Mouse (Mus musculus) layer of hippocampus, adult 11-12 months (tissue): ENCODE measurements at regions not wholly inside any gene's neighbourhood (a gene's known extent, or its start where the extent isn't known, plus 50 kb on each side); places are given as distances from the start of the nearest gene placed in this dataset.

ENCODE experiments used
- DNase-seq: peaks from one replicate; pipeline ENCODE4 v3.0.0; 2022; ENCODE audit warnings: low spot score

GRCm38 (mm10) chr10:45009676-45010075 is 57.3 kb upstream of the Prep start:
- DNase-seq, result peak; percentile 51

DNA sequence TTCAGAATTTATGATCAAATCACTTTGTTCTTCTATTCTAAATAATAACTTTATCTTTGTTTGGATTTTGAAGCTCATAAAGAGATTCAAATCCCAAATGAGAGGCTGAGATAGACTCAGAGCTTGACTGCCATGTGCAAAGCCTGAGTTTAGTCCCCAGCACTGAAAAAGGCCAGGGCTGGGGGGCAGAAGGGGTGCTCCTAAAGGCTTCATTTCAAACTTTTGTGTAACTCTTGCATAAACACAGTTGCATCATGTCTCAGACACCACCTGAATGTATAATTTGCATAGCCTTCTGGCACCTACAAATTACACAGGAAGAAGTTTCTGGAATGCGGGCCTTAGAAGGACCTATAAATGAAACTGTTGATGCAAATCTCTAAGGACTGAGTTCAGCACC is 57.8 kb upstream of the Prep start:
- no peak for DNase-seq

DNA sequence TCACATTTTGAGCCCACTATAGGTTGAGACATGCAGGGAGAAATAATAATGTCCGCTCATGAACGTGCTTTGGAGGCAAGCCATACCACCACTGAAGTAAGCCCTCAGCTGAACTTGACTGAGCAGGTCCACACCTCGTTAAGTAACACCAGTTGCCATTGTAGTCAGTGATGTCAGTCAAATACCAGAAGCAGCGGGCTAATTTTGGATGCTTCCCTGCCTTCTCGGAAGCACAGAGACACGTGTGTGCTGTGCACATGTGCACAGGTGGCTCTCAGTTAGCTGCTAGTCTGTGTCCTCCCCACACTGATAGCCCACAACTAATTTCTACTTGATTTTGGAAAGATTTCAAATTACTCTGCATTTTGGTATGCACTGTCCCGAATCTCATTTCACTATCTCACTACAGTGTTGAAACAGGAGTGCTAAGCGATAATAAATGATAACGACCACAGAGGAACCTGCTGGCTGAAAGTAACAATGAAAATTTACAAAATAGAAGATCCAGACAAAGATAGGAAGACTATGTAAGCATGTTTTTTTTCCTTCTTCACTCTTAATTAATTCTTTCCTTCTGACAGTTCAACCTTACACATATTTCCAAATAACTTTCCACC is 62.9 kb upstream of the Prep start:
- DNase-seq, result no peak

- DNase-seq, result no peak
Measured at GRCm38 (mm10) chr10:45003344-45003681, 63.7 kb upstream of the Prep start.

DNA sequence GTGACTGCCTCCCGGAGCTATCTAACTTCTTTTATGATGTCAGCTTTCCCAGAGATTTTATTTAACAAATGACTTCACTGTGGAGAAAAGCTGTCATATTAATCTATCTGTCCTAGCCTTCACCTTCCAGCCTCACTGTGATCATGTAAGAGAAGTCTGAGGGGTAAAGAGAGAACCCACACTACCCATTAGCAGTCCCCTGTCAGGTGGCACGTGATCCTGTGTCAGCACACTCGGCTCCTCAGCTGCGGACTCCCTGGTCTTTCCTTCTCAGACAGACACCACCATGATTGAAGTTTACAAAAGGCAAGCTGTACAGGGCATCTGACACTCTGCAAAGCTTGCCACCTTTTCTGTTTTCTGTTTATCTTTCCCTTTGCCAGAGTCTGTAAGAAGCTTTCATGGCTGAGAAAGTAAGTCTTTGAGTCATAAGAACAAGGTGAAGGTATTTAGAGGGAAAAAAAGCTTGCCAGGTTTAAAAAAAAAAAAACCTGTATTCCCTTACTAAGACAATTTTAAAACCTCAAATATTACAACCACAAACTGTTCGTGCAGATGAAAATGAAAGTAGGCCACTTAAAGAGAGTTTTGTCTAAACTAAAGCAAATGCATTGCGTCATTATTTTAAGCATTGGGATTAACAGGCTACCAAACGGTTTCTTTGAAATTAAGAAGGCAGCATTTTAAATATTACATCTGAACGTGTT is 64.2 kb upstream of the Prep start:
- DNase-seq, result no peak

GRCm38 (mm10) chr10:45000873-45001859 is 65.8 kb upstream of the Prep start:
- DNase-seq, result peak; percentile 66

DNA sequence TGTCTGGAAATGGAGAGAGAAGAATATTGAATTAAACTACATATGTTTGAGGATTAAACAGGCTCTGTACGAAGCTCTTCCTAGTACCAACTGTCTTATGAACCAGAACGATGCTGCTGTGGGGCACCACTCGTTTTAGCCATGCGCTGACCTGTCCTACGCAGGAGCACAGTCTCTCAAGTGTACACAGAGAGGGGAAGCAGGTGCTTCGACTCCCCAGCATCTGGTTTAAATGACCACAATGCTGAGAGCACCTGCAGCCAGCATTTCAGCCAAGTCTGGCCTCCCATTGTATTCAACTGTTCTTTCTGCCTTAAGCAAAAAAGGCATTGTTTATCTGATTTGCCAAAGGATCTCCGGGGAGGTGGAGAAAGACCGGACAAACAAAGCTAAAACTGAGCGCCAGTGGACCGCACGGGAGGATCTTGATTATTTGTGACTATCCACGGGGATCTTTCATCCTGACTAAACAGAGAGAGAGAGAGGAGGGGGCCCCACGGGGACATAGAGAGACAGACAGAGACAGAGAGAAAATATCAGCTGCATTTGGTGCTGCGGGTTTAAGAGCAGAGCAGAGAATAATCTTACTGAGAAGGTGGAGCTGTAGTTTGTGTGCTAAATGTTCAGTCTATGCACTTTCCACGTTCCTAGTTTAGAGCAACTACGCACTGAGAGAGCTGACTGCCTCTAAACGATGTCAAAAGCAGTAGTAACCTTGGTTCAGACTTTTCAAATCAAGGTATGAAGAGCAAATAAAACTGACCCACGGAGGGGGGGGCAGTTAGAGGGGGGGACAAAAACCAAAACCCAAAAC is 66.8 kb upstream of the Prep start:
- no peak for DNase-seq

DNA sequence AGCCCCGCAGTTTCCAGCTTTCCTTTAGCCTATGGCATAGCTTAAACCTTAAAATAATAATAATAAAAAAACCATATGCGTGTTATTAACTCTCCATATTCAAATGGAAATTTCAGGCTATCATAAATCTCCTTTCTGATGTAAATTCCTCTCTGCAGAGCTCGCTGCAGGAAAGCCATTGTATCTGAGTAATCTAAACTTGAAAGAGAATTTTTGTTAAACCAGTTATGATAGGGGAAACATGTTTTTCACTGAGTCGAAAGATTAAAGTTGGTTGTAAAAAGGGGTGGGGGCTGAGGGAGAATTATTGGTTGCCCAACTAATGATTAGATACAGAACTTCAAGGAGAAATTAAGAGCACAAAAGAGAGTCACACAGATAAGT is 69.1 kb upstream of the Prep start:
- DNase-seq, result no peak

GRCm38 (mm10) chr10:44997184-44997905 is 69.7 kb upstream of the Prep start:
- no peak for DNase-seq

GRCm38 (mm10) chr10:44995756-44996155 is 71.2 kb upstream of the Prep start:
- no peak for DNase-seq

DNA sequence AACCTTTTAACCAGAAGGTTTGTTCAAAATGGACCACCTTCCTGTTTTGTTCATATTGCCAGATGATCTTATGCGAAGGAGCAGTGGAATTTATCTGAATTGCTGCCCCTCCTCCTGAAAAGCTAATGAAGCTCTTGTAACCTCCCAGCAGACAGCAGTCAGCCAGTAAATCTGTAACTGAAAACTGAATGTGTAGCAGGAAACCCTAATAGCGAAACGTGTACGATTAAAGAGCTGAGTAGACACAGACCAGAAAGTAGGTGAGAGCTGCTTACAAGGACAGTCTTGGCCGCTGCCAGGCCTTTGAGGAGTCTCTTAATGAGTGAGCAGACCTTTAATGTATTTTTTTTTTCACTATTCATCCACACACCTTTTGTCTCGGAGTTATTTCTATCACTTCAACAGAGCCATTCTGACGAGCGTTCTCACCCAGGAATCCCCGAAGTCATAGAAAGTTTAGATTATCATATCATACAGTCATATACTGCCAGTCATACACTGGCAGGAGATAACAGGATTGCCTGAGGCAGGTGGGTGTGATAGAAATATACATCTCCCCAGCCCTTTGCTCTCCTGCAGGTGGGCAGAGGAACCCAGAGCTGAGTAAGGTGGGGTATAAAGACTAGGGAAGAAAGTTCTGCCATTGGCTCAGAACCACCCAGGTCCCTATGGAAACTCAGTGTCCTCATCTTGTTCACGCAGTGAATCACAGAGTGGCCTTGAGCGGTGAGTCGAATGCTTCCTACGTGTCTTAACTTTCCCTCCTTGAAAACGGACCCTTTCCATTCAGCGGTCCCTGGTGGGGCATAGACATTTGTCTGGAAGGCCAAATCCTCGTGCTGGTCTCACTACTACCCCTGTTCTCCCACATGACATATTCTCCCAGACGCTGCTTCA is 72.4 kb upstream of the Prep start:
- no peak for DNase-seq

DNA sequence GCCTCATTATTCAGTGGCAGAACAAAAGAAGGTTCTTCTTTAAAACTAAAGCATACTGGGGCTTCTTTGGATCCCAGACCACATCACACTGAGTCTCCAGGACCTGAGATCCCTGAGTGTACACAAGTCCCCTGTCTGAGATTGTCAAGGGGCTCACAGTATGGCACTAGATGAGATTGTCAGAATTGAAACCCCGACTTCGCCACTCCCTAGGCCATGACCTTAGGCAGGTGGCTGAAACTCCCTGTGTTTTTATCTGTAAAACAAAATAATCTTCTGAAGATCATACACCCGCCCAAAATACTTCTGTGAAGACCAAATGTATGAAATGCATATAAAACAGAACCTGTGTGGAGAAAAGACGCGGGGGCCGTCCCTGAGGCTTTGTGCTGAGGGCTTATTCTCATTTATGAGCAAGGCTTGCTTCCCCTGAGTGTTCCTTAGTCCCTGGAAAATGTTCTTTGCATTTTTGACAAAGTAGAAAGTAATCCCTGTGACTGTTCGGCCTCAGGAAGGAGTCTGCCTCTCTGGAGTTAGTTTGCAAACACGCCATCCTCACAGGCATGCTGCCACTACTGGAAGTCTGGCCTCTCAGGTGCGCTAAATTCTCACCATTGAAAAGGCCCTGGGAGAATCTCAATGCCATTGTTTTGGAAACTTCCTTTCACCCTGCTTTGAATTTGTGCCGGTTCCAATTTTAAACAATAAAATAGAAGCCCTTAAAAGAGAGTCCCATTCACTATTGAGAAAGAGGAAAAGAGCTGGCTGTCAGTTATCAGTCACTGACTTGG is 73.3 kb upstream of the Prep start:
- DNase-seq, result no peak

DNA sequence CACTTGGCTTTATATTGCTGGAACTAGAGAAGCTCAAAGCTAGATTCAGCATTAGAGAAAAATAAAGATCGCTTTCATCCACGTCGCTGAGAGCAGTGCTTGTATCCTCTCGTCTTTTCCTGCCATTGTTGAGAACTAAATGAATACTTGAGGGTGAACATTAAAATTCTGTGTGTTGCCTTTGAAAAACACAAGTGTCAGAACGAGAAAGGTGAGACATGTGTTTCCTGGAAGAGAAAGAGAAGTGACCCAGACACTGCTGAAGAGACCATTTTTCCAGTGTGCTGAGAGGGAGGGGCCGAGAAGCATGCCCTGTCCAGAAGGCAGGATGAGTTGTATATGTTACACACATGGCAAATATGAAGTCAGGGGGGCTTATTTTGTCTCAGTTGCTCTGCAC is 77.5 kb upstream of the Prep start:
- DNase-seq, result no peak

- DNase-seq, result no peak
Measured at GRCm38 (mm10) chr10:44988756-44989155, 78.2 kb upstream of the Prep start.

DNA sequence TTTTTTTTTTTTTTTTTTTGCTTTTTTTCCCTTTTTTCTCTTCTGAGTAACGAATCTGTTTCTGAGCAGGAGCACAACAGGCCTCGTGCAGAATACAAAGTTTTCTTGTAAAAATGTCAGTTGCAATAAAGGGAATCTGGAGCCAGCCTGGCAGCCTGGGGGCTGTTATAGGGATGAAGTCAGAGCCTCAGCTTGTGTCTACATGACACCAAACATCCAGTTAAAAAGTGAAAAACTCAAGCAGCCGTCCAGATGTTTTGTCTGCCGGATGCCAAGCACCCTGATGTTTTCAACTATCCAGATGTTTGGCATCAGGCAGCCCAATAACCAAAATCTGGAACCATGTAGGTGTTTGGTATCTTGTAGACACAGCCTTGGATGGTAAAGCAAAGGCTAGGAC is 79.4 kb upstream of the Prep start:
- DNase-seq, result no peak

DNA sequence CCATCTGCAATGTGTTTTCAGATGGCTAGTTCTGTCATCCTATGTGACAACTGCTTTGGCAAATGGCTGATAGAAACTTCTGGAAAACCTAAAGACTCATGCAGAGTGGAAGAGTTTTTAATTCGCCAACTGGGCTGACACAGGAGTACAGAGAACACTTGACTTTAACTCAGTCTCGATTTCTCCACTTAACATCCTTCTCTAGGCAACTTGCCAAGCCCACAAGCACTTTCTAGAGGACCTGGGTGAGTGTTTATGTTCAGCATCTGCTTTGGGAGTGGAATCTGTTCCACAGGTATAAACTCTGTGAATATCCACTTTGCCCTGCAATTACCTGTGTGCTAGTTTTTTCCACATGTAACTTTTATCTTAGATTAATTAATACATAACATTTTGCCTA is 85.1 kb upstream of the Prep start:
- DNase-seq, result no peak

DNA sequence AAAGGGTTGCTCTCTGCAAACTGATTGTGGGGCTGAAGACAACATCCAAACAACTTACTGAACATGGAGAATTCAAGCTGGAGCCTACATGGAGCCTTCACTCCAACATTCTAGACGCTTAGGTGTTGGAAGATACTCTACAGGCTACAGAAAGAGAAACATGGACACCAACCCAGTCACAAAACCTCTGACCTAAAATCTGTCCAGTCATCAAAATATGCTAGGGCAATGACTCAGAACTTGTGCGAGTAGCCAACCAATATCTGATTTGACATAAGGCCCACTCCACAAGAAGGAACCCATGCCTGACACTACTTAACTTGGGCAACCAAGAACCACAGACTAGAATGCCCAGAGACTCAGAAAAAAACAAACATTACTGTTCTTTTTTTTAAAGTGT is 90.2 kb upstream of the Prep start:
- no peak for DNase-seq

DNA sequence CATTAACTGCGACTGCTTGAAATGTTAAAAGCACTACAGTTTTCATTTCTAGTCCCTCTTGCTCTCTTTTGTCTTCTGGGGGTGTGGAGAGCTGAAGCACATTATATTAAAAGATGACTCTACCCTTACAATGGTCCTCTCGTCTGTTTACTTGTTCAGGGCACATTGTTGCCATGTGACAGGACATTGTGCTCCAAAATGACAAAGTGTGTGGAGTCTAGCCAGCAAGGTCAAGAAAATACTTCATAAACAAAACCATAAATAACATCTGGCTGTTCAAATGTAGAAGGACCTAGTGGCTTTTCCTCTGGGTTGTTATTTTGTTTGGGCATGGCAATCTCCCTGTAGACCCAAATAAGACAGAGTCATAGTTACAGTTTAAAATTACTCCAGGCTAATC is 95.1 kb upstream of the Prep start:
- DNase-seq, result no peak

DNA sequence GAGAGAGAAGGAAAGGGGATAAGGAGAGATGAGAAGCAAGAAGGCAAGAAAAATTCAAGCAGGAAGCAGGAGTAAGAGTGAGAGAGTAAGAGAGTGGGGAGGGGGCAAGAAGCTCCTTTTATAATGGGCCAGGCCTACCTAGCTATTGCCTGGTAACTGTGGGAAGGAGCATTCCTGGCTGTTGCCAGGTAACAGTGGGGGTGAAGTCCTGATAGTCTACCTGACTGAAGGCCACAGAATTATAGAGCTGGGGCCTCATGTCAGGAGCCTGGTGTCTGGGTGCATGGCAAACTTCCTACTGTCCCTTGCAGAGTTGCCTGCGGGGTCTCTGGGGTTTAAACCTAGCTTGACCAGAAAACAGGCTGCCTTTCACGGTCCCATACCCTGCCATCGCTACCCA is 107.0 kb upstream of the Prep start:
- no peak for DNase-seq
